Mouse (Mus musculus) midbrain, postnatal 0 days (tissue): Measurements from ENCODE around the gene Ttll9. TPM values are rescaled to one million over a fixed set of nuclear protein-coding genes. Genes with fewer than 3 reads are reported as not detected.

Experiments
- ATAC-seq: fragments of 200-750 bp; cut with Nextera tagmentation; 2 replicates; pipeline ENCODE4 v1.8.0; 2017; ENCODE audit warnings: moderate number of reproducible peaks, mild to moderate bottlenecking, moderate TSS enrichment, moderate library complexity; ENCODE audit not compliant: low FRiP score
- DNase-seq: peaks from one replicate; pipeline ENCODE4 v3.0.0-alpha.2; 2015; ENCODE audit warnings: low spot score
- H3K27ac ChIP-seq: fragments of 300-500 bp; sonication (generic); 2 replicates; pipeline ENCODE4 v1.5.1; 2014; ENCODE audit warnings: low read depth, mild to moderate bottlenecking, low read length, mixed read lengths
- H3K27me3 ChIP-seq: fragments of 300-500 bp; sonication (generic); 2 replicates; pipeline ENCODE4 v1.6.1; 2014; ENCODE audit warnings: low read length, control low read depth, mixed read lengths; ENCODE audit not compliant: insufficient read depth
- H3K36me3 ChIP-seq: fragments of 300-500 bp; sonication (generic); 2 replicates; pipeline ENCODE4 v1.6.1; 2014; ENCODE audit warnings: low read length, control low read depth, mixed read lengths; ENCODE audit not compliant: insufficient read depth
- H3K4me1 ChIP-seq: fragments of 300-500 bp; sonication (generic); 2 replicates; pipeline ENCODE4 v1.6.1; 2014; ENCODE audit warnings: mild to moderate bottlenecking, control low read depth, antibody characterized with exemption, low read length, mixed read lengths; ENCODE audit not compliant: insufficient read depth
- H3K4me2 ChIP-seq: fragments of 300-500 bp; sonication (generic); 2 replicates; pipeline ENCODE4 v1.6.1; 2014; ENCODE audit warnings: low read depth, mild to moderate bottlenecking, low read length, mixed read lengths; ENCODE audit not compliant: poor library complexity, severe bottlenecking
- H3K4me3 ChIP-seq: fragments of 300-500 bp; sonication (generic); 2 replicates; pipeline ENCODE4 v1.5.1; 2014; ENCODE audit warnings: low read depth, mild to moderate bottlenecking, low read length, moderate library complexity
- H3K9ac ChIP-seq: fragments of 300-500 bp; sonication (generic); replicated peaks from 2 replicates; pipeline ENCODE4 v1.6.1; 2014; ENCODE audit warnings: mild to moderate bottlenecking, low read length, moderate library complexity, mixed read lengths; ENCODE audit not compliant: poor library complexity, severe bottlenecking
- H3K9me3 ChIP-seq: fragments of 300-500 bp; sonication (generic); 2 replicates; pipeline ENCODE4 v1.6.1; 2016; ENCODE audit warnings: low read length, control low read depth
- CTCF ChIP-seq: IDR thresholded peaks from 2 replicates; pipeline ENCODE4 v1.5.1; 2016; ENCODE audit warnings: antibody characterized with exemption, mild to moderate bottlenecking
- WGBS: fragments of 180-500 bp; shearing (Covaris S2); extraction: QIAGEN DNeasy Blood & Tissue Kit; methylation state at CpG from one replicate; pipeline ENCODE4 v1.1.7; 2014; 5-methylcytosine and 5-hydroxymethylcytosine counted together
- polyA plus RNA-seq: library from polyadenylated mRNA; unstranded; fragments of >200 nt; fragmentation: Nextera tagmentation; extraction: Ambion mirVana; gene quantifications from 2 replicates; pipeline ENCODE4 v1.2.1, GENCODE M21; 2015
- total RNA-seq: library from RNA; depleted of rRNA; stranded (reverse); fragments of >200 nt; gene quantifications from 2 replicates; pipeline ENCODE4 v1.2.3, GENCODE M21; 2014

Gene Ttll9
- total and polyA plus RNA-seq, 2 experiments from 2014 or later: 4.9 to 7.9 TPM

DNA sequence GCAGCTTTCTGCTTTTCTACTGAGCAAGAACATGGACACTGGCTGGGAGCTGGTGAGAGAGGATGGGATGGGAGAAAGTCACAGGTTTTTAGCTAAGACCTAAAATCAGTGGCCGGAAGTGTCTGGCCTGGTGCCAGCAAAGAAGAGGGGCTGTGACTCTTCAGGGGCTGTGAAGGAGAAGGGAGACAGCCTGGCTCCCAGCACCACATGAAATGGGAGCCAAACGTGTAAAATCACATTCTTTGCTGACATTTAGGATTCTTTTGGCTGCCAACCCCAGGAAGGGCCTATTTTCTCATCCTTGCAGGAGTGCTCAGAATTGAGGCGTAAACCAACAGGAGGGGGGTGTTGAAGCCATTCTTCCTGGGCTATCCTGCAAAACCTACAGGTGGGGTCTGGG lies 81.6 kb downstream of the Ttll9 start:
- DNase-seq: no peak
- Histone ChIP-seq H3K9ac (no peak overlapping the region), H3K27me3 (no peaks in the 10 kb centered on the region), H3K36me3 (0 out of 2 replicates have a peak, but pooled peaks cover 3% of the 10 kb centered on the region), H3K27ac (no peak overlapping the region), H3K4me3 (no peak overlapping the region), H3K4me1 (no peaks in the 10 kb centered on the region; the same call in 1 of the 2 replicates), H3K4me2 (no peak overlapping the region), H3K9me3 (no peaks in the 10 kb centered on the region)
- 60% methylated on average over 3 of the region's 3 CpGs for WGBS
- TF ChIP-seq CTCF: no peak
- no peak for ATAC-seq

DNA sequence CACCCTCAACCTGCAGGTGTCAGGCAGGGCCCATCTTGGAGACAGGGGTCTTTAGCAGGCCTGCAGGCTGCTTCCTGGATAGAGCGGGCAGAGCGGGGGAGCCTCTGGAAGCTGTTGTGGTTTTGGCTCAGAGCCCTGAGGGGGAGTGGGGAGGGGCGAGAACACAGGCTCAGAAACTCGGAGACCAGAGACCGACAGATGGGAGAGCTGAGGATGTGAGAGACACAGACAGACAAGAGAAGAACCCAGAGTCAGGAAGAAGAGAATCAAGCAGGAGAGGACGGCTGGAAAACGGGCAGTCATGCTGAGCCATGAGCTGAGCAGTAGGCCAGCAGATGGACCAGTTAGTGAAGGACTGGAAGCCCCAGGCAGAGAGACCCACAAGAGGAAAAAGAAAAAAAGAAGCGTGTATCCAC lies 83.6 kb downstream of the Ttll9 start:
- H3K9me3 ChIP-seq: no peaks in the 10 kb centered on the region
- H3K4me1 ChIP-seq: no peaks in the 10 kb centered on the region; the same call in 1 of the 2 replicates
- no peak overlapping the region for H3K4me2 ChIP-seq
- 34% methylated on average over 8 of the region's 8 CpGs for WGBS
- TF ChIP-seq CTCF: no peak
- ATAC-seq (no peak), DNase-seq (peak; percentile 77)
- H3K9ac ChIP-seq: no peak overlapping the region
- H3K4me3 ChIP-seq: no peak overlapping the region
- no peaks in the 10 kb centered on the region for H3K36me3 ChIP-seq
- H3K27me3 ChIP-seq: no peaks in the 10 kb centered on the region
- no peak overlapping the region for H3K27ac ChIP-seq

DNA sequence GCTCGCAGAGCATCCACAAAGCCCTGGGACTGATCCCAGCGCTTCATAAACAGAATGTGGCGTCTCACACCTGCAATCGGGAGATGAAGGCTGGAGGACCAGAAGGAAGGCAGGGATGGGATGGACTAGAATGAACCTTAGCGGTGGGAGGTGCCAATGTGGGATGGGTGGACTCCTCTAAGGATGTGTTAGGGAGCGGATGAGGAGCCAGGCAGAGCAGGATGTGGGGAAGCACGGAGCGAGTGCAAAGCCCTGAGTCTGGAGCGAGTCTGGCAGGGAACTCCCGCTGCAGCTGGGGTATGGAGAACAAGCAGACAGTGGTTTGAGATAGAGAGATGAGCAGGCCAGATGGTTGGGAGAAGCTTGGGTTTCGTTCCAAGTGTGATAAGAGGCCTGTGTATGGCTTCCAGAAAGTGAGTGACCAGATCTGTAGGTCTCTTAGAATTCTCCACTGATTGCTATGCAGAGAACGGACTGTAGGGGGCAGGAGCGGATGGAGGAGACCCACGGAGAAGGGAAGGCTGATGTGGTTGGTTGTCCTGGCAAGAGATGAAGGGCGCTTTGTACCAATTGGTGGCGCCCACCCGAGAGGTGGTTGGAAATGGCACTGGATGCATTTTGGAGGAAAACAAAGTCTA lies 85.7 kb downstream of the Ttll9 start:
- H3K27ac ChIP-seq: no peak overlapping the region
- no peaks in the 10 kb centered on the region for H3K9me3 ChIP-seq
- DNase-seq (peak; percentile 79), ATAC-seq (peak; percentile 45)
- no peak overlapping the region for H3K4me3 ChIP-seq
- no peaks in the 10 kb centered on the region for H3K27me3 ChIP-seq
- no peak overlapping the region for H3K4me2 ChIP-seq
- peak; percentile 79 for TF ChIP-seq CTCF
- no peaks in the 10 kb centered on the region; the same call in 1 of the 2 replicates for H3K4me1 ChIP-seq
- 44% methylated on average over 17 of the region's 17 CpGs for WGBS
- no peaks in the 10 kb centered on the region for H3K36me3 ChIP-seq
- no peak overlapping the region for H3K9ac ChIP-seq

DNA sequence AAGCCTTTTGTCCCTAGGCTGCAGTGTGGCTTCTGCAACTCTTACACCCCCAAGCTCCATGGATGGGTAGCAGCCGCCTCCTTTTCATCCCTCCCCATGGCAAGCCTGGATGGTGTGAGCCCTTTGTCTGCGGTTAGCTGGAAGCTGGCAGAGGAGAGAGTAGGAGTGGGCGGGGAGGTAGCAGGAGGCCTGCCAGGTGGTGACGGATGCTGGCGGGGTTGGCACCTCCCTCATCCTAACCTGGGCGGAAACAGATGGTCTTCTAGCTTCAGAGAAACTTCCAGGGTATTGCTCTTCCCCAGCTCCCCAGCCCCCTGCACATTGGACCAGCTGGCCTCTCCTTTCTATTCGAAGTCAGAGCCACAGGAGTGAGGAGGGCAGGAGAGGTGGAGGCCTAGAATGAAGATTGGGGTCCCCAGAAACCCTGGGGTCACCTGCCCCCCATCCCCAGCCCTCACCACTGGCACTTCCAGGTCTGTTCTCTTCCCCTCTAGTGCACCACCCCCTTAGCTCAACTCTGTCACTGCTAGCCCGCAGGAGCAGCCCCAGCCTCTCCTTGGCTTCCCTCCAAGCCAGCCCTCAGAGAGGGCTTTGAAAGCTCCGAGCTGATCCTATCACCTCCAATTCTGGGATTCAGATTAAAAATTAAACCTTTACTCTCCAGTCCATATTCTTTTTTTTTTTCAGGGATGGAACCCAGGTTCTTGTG lies 87.2 kb downstream of the Ttll9 start:
- Histone ChIP-seq H3K9me3 (no peaks in the 10 kb centered on the region), H3K9ac (peak overlapping the region; percentile 19; the same call in 1 of the 2 replicates), H3K36me3 (peaks cover 6% of the 10 kb centered on the region), H3K4me2 (no peak overlapping the region), H3K27me3 (no peaks in the 10 kb centered on the region), H3K4me3 (no peak overlapping the region), H3K27ac (0 out of 2 replicates have a peak overlapping the region, but pooled peaks have one; percentile 32), H3K4me1 (no peaks in the 10 kb centered on the region; the same call in 1 of the 2 replicates)
- ATAC-seq (peak; percentile 39), DNase-seq (peak; percentile 81)
- no peak for TF ChIP-seq CTCF
- 40% methylated on average over 9 of the region's 9 CpGs for WGBS

DNA sequence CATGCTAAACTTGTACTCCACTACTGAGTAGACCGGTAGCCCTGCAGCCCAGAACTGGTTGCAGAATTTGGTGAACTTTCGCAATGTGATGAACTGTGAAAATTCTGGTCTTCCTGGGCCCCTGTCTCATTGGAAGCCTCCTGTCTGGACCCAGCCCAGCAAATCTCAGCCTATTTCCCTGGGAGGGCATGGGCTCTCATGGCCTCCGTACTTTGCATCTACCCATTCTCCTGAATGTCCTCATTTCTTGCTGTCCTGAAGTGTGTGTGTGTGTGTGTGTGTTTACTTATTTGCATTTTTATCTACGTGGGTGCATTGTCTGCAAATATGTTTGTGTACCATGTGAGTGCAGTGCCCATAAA lies 87.7 kb downstream of the Ttll9 start:
- no peak for DNase-seq

DNA sequence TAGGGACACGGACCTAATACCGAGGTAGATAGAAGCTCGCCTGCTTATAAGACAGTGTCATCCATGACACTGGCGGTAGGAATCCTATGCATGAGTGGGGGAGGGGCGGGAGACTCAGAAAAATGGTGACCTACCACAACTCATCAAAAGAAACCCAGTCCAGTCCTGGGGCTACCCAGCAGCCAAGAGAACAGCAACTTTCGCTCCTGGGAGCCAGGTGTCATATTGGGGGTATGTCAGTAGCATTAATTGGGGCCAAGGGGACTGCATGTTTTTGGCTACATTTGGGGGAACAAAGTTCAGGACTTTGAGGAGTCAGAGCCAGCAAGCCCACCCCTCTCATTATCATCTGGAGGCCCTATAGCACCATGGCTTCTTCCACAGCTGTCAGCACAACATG lies 88.8 kb downstream of the Ttll9 start:
- Histone ChIP-seq H3K9me3 (no peaks in the 10 kb centered on the region), H3K4me3 (no peak overlapping the region), H3K27me3 (no peaks in the 10 kb centered on the region), H3K9ac (no peak overlapping the region), H3K4me1 (no peaks in the 10 kb centered on the region; the same call in 1 of the 2 replicates), H3K36me3 (peaks cover 16% of the 10 kb centered on the region), H3K27ac (no peak overlapping the region), H3K4me2 (no peak overlapping the region)
- ATAC-seq (no peak), DNase-seq (no peak)
- 81% methylated on average over 6 of the region's 6 CpGs for WGBS
- TF ChIP-seq CTCF: no peak

More for the DNA sequence above, 87.7 kb downstream of the Ttll9 start:
- Histone ChIP-seq H3K27ac (no peak overlapping the region), H3K36me3 (peaks cover 11% of the 10 kb centered on the region), H3K9ac (no peak overlapping the region), H3K4me1 (no peaks in the 10 kb centered on the region; the same call in 1 of the 2 replicates), H3K9me3 (no peaks in the 10 kb centered on the region), H3K4me3 (no peak overlapping the region), H3K4me2 (no peak overlapping the region), H3K27me3 (no peaks in the 10 kb centered on the region)
- 77% methylated on average over 4 of the region's 4 CpGs for WGBS
- ATAC-seq: no peak
- no peak for TF ChIP-seq CTCF
